Comparison of ENCODE assay signal across 9 mouse cellular contexts in the genomic region with DNA sequence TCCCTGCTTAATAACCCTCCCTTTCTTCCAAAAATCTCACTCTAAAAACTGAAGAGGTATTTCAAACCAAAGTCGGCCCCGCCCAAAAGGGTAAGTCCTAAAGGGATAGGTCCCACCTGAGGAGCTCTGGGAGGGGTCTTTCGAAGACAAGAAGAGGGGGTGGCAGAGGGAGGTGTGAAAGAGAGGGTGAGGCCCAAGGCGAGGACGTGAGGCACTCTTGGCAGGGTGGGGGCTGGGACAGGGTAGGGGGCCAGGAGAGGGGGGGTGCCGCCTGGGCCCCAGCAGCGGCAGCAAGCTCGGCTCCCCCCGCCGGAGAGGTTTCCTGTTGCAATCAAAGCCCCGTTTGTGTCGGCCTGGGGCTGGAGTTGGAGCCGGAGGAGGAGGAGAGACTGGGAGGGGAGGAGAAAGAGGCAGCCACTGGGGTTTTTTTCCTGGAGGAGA. TPM values are rescaled to one million over a fixed set of nuclear protein-coding genes. Genes with fewer than 3 reads are reported as not detected.
A peak's percentile ranks its signal among the peaks of the same experiment; 100 is the strongest.
DNase-seq lines count a peak whose midpoint lies in the region; ATAC-seq and TF ChIP-seq lines count a peak whose summit lies in the region.
"Had no signal": no experiment of that assay in that cellular context is flagged by ENCODE, and none has a peak within 500 bp of the region (broad histone marks: within the 10 kb centered on the region; RNA-seq: fewer than 3 reads in every experiment).

No protein-coding gene starts in this region.

- no peak for TF ChIP-seq CTCF in layer of hippocampus, adult 2 months (conservative IDR thresholded peaks at IDR 0.05)
- no peak for TF ChIP-seq CTCF in hindbrain, postnatal 0 days (IDR thresholded peaks at IDR 0.05; ENCODE audit: low read depth)
- TF ChIP-seq CTCF in cerebellum, adult 2 months (IDR thresholded peaks at IDR 0.05; ENCODE audit: borderline replicate concordance, insufficient read depth, low read depth, low read length), result no peak

- peak overlapping the region; percentile 93 for H3K4me2 ChIP-seq in embryonic facial prominence, embryonic 12.5 days (replicated peaks)
- H3K4me2 ChIP-seq in hindbrain, postnatal 0 days (ENCODE audit: low read depth, low read length), result peak overlapping the region; percentile 23; the same call in 1 of the 2 replicates
- H3K4me2 ChIP-seq in lung, embryonic 16.5 days (ENCODE audit: low read depth, low read length), result peak overlapping the region; percentile 94

- peak overlapping the region; percentile 48 for H3K9ac ChIP-seq in embryonic facial prominence, embryonic 12.5 days
- H3K9ac ChIP-seq in hindbrain, postnatal 0 days (replicated peaks; ENCODE audit: low read length), result no peak overlapping the region
- H3K9ac ChIP-seq in lung, embryonic 16.5 days (ENCODE audit: low read length), result peak overlapping the region; percentile 66

- peak overlapping the region; percentile 74 for H3K27ac ChIP-seq in layer of hippocampus, adult 2 months
- peak overlapping the region; percentile 99 for H3K27ac ChIP-seq in embryonic facial prominence, embryonic 12.5 days
- peak overlapping the region; percentile 51; the same call in 1 of the 2 replicates for H3K27ac ChIP-seq in hindbrain, postnatal 0 days
- H3K27ac ChIP-seq in lung, embryonic 16.5 days (ENCODE audit: low read length), result peak overlapping the region; percentile 100
- no peak overlapping the region for H3K27ac ChIP-seq in cerebellum, adult 2 months (ENCODE audit: insufficient read depth, low read length)
- H3K27ac ChIP-seq: macrophage had no signal

- H3K4me3 ChIP-seq in layer of hippocampus, adult 2 months, result no peak overlapping the region; the same call in 1 of the 2 replicates
- peak overlapping the region; percentile 60 for H3K4me3 ChIP-seq in embryonic facial prominence, embryonic 12.5 days
- no peak overlapping the region for H3K4me3 ChIP-seq in hindbrain, postnatal 0 days (ENCODE audit: low read length)
- H3K4me3 ChIP-seq in lung, embryonic 16.5 days (ENCODE audit: low read length), result peak overlapping the region; percentile 29
- no peak overlapping the region for H3K4me3 ChIP-seq in cerebellum, adult 2 months (replicated peaks; ENCODE audit: insufficient read depth, low read depth, low read length)

- no peaks in the 10 kb centered on the region for H3K9me3 ChIP-seq in embryonic facial prominence, embryonic 12.5 days
- no peaks in the 10 kb centered on the region for H3K9me3 ChIP-seq in hindbrain, postnatal 0 days (ENCODE audit: low read length)
- H3K9me3 ChIP-seq in lung, embryonic 16.5 days (ENCODE audit: control insufficient read depth, low read length), result no peaks in the 10 kb centered on the region

- H3K27me3 ChIP-seq in embryonic facial prominence, embryonic 12.5 days, result no peaks in the 10 kb centered on the region
- no peaks in the 10 kb centered on the region for H3K27me3 ChIP-seq in hindbrain, postnatal 0 days (ENCODE audit: insufficient read depth, low read length)
- H3K27me3 ChIP-seq in lung, embryonic 16.5 days (ENCODE audit: control insufficient read depth, insufficient read depth, low read depth, low read length), result no peaks in the 10 kb centered on the region
- H3K27me3 ChIP-seq in cerebellum, adult 2 months (ENCODE audit: control insufficient read depth, insufficient read depth, low read length), result no peaks in the 10 kb centered on the region

- 3% methylated on average over 10 of the region's 13 CpGs for whole genome bisulfite sequencing in embryonic facial prominence, embryonic 12.5 days
- WGBS in hindbrain, postnatal 0 days, result 7% methylated on average over 13 of the region's 13 CpGs
- WGBS in lung, embryonic 16.5 days, result 3% methylated on average over 13 of the region's 13 CpGs
- 25% methylated on average over 13 of the region's 13 CpGs for WGBS in cerebellum, adult 2 months

- peak; percentile 35 for ATAC-seq in embryonic facial prominence, embryonic 12.5 days (ENCODE audit: insufficient number of reproducible peaks, insufficient read depth, low FRiP score, low TSS enrichment)
- no peak for ATAC-seq in hindbrain, postnatal 0 days
- peak; percentile 7; the same call in 1 of the 2 replicates for ATAC-seq in lung, embryonic 16.5 days (ENCODE audit: low read depth)
- ATAC-seq in activated CD4-positive, CD25-positive, alpha-beta regulatory T cell, adult 4 months, result no peak

- H3K4me1 ChIP-seq in embryonic facial prominence, embryonic 12.5 days, result peaks cover 59% of the 10 kb centered on the region
- 0 out of 2 replicates have a peak, but pooled peaks cover 6% of the 10 kb centered on the region for H3K4me1 ChIP-seq in hindbrain, postnatal 0 days (ENCODE audit: insufficient read depth, low read length)
- H3K4me1 ChIP-seq in lung, embryonic 16.5 days (replicated peaks; ENCODE audit: control insufficient read depth, insufficient read depth, low read length), result peaks cover 37% of the 10 kb centered on the region
- H3K4me1 ChIP-seq in cerebellum, adult 2 months (ENCODE audit: control insufficient read depth, insufficient read depth, low read length), result no peaks in the 10 kb centered on the region; the same call in 1 of the 2 replicates

- peaks cover 31% of the 10 kb centered on the region for H3K36me3 ChIP-seq in embryonic facial prominence, embryonic 12.5 days
- no peaks in the 10 kb centered on the region for H3K36me3 ChIP-seq in hindbrain, postnatal 0 days (ENCODE audit: insufficient read depth, low read length)
- H3K36me3 ChIP-seq in lung, embryonic 16.5 days (ENCODE audit: control insufficient read depth, insufficient read depth, low read length), result peaks cover 2% of the 10 kb centered on the region; the same call in 1 of the 2 replicates

- DNase-seq in layer of hippocampus, adult 2 months (ENCODE audit: low spot score in 2 of 2), result no peak
- DNase-seq in layer of hippocampus, adult 9-10 months (ENCODE audit: low spot score), result no peak
- no peak for DNase-seq in hindbrain, postnatal 0 days (ENCODE audit: low spot score)
- no peak for DNase-seq in thymus, postnatal 14 days
- DNase-seq in cerebellum, adult 2 months, result no peak

- no peak for TF ChIP-seq POLR2A in cerebellum, adult 2 months (IDR thresholded peaks at IDR 0.05; ENCODE audit: borderline replicate concordance, insufficient read depth, low read length)

RNA-seq across cellular contexts. Expression of gene Rarg, which starts 8.0 kb away (rescaled TPM):
- total RNA-seq in layer of hippocampus, adult 2 months (2021), result 10 to 100 TPM; 12.2 to 14.1 TPM
- polyA plus RNA-seq in embryonic facial prominence, embryonic 12.5 days (2016; fragmentation: Nextera tagmentation; extraction: Ambion mirVana), result 121 and 123 TPM in 2 replicates
- 8.8 and 11.4 TPM in 2 replicates for total RNA-seq in hindbrain, postnatal 0 days (2014; rRNA removed)
- polyA plus RNA-seq in hindbrain, postnatal 0 days (2015; fragmentation: Nextera tagmentation; extraction: Ambion mirVana), result 3.8 and 4.4 TPM in 2 replicates
- 46.7 and 46.9 TPM in 2 replicates for polyA plus RNA-seq in lung, embryonic 16.5 days (2015; fragmentation: Nextera tagmentation; extraction: Ambion mirVana)
- 10 to 100 TPM; 16.9 to 24.8 TPM for polyA plus RNA-seq in activated CD4-positive, CD25-positive, alpha-beta regulatory T cell, adult 4 months (2017; shearing (Covaris generic))
- 12.8 and 12.9 TPM in 2 replicates for polyA plus RNA-seq in cerebellum, adult 2 months (2012; rRNA removed)

RNA-seq across cellular contexts. Expression of gene Itgb7, which starts 17.5 kb away (rescaled TPM):
- total RNA-seq in layer of hippocampus, adult 2 months (2021), result 1 to 10 TPM; 1.0 to 3.9 TPM
- 1.9 and 2.6 TPM in 2 replicates for polyA plus RNA-seq in embryonic facial prominence, embryonic 12.5 days (2016; fragmentation: Nextera tagmentation; extraction: Ambion mirVana)
- 0.40 and 1.2 TPM in 2 replicates for total RNA-seq in hindbrain, postnatal 0 days (2014; rRNA removed)
- 1.3 and 2.1 TPM in 2 replicates for polyA plus RNA-seq in hindbrain, postnatal 0 days (2015; fragmentation: Nextera tagmentation; extraction: Ambion mirVana)
- 3.0 and 3.9 TPM in 2 replicates for polyA plus RNA-seq in lung, embryonic 16.5 days (2015; fragmentation: Nextera tagmentation; extraction: Ambion mirVana)
- 100 to 1,000 TPM; 511 to 537 TPM for polyA plus RNA-seq in activated CD4-positive, CD25-positive, alpha-beta regulatory T cell, adult 4 months (2017; shearing (Covaris generic))
- 5.2 and 8.4 TPM in 2 replicates for polyA plus RNA-seq in cerebellum, adult 2 months (2012; rRNA removed)

RNA-seq across cellular contexts. Expression of gene Gm9918, which starts 21.1 kb away (rescaled TPM):
- not detected for total RNA-seq in layer of hippocampus, adult 2 months (2021)
- 0.99 and 1.1 TPM in 2 replicates for polyA plus RNA-seq in embryonic facial prominence, embryonic 12.5 days (2016; fragmentation: Nextera tagmentation; extraction: Ambion mirVana)
- total RNA-seq in hindbrain, postnatal 0 days (2014; rRNA removed), result not detected in 2 replicates
- polyA plus RNA-seq in hindbrain, postnatal 0 days (2015; fragmentation: Nextera tagmentation; extraction: Ambion mirVana), result 0.06 TPM in 1 of 2 replicates, not detected in the other
- 0.34 and 0.57 TPM in 2 replicates for polyA plus RNA-seq in lung, embryonic 16.5 days (2015; fragmentation: Nextera tagmentation; extraction: Ambion mirVana)
- polyA plus RNA-seq in activated CD4-positive, CD25-positive, alpha-beta regulatory T cell, adult 4 months (2017; shearing (Covaris generic)), result not detected
- 0.13 and 0.15 TPM in 2 replicates for polyA plus RNA-seq in cerebellum, adult 2 months (2012; rRNA removed)
- polyA plus RNA-seq: macrophage had no signal

RNA-seq across cellular contexts. Expression of gene Mfsd5, which starts 30.0 kb away (rescaled TPM):
- total RNA-seq in layer of hippocampus, adult 2 months (2021), result 10 to 100 TPM; 34.2 to 40.9 TPM
- polyA plus RNA-seq in embryonic facial prominence, embryonic 12.5 days (2016; fragmentation: Nextera tagmentation; extraction: Ambion mirVana), result 57.9 and 60.1 TPM in 2 replicates
- total RNA-seq in hindbrain, postnatal 0 days (2014; rRNA removed), result 50.7 and 52.3 TPM in 2 replicates
- 67.9 and 68.3 TPM in 2 replicates for polyA plus RNA-seq in hindbrain, postnatal 0 days (2015; fragmentation: Nextera tagmentation; extraction: Ambion mirVana)
- polyA plus RNA-seq in lung, embryonic 16.5 days (2015; fragmentation: Nextera tagmentation; extraction: Ambion mirVana), result 58.3 and 61.1 TPM in 2 replicates
- 10 to 100 TPM; 36.7 to 40.7 TPM for polyA plus RNA-seq in activated CD4-positive, CD25-positive, alpha-beta regulatory T cell, adult 4 months (2017; shearing (Covaris generic))
- 60.9 and 62.3 TPM in 2 replicates for polyA plus RNA-seq in cerebellum, adult 2 months (2012; rRNA removed)

RNA-seq across cellular contexts. Expression of gene Csad, which starts 44.7 kb away (rescaled TPM):
- 10 to 100 TPM; 39.5 to 40.4 TPM for total RNA-seq in layer of hippocampus, adult 2 months (2021)
- polyA plus RNA-seq in embryonic facial prominence, embryonic 12.5 days (2016; fragmentation: Nextera tagmentation; extraction: Ambion mirVana), result 82.8 and 91.1 TPM in 2 replicates
- total RNA-seq in hindbrain, postnatal 0 days (2014; rRNA removed), result 56.9 and 67.2 TPM in 2 replicates
- polyA plus RNA-seq in hindbrain, postnatal 0 days (2015; fragmentation: Nextera tagmentation; extraction: Ambion mirVana), result 41.8 and 43.1 TPM in 2 replicates
- polyA plus RNA-seq in lung, embryonic 16.5 days (2015; fragmentation: Nextera tagmentation; extraction: Ambion mirVana), result 69.5 and 70.6 TPM in 2 replicates
- 1 to 10 TPM; 6.6 to 9.3 TPM for polyA plus RNA-seq in activated CD4-positive, CD25-positive, alpha-beta regulatory T cell, adult 4 months (2017; shearing (Covaris generic))
- 53.0 and 60.3 TPM in 2 replicates for polyA plus RNA-seq in cerebellum, adult 2 months (2012; rRNA removed)

Comparison
In these comparisons a context has a peak if more than half of its experiments do, and no peak if none do; other contexts are left out.
1. H3K4me3 ChIP-seq: peak in embryonic facial prominence, embryonic 12.5 days (single experiment) and lung, embryonic 16.5 days (single experiment); none in layer of hippocampus, adult 2 months (single experiment), hindbrain, postnatal 0 days (single experiment) and cerebellum, adult 2 months (single experiment).
2. ATAC-seq: peak in embryonic facial prominence, embryonic 12.5 days (single experiment) and lung, embryonic 16.5 days (single experiment); none in hindbrain, postnatal 0 days (single experiment) and activated CD4-positive, CD25-positive, alpha-beta regulatory T cell, adult 4 months (single experiment).
3. H3K4me2 ChIP-seq: peak in every context shown above with its lines; median percentile 94 in lung, embryonic 16.5 days; 93 in embryonic facial prominence, embryonic 12.5 days; 23 in hindbrain, postnatal 0 days.
4. RNA of gene Itgb7, which starts 17.5 kb away (polyA plus RNA-seq): 511 to 537 TPM in activated CD4-positive, CD25-positive, alpha-beta regulatory T cell, adult 4 months; 5.2 to 8.4 TPM in cerebellum, adult 2 months, 3.0 to 3.9 TPM in lung, embryonic 16.5 days, 1.9 to 2.6 TPM in embryonic facial prominence, embryonic 12.5 days and 1.3 to 2.1 TPM in hindbrain, postnatal 0 days; every median in the first group is over 10 times any median in the second.